Mouse (Mus musculus) forebrain, embryonic 10.5 days (tissue): Measurements from ENCODE around the gene Kit. TPM values are rescaled to one million over a fixed set of nuclear protein-coding genes. Genes with fewer than 3 reads are reported as not detected.
A peak's percentile ranks its signal among the peaks of the same experiment; 100 is the strongest.

ENCODE experiments used
- DNase-seq: peaks from one replicate; pipeline ENCODE4 v3.0.0-alpha.2; 2017; ENCODE audit warnings: low spot score; ENCODE audit errors: extremely low spot score
- H3K27ac ChIP-seq: fragments of 300-500 bp; sonication (generic); 2 replicates; pipeline ENCODE4 v1.5.1; 2016; ENCODE audit warnings: mild to moderate bottlenecking
- H3K27me3 ChIP-seq: fragments of 300-500 bp; sonication (generic); 2 replicates; pipeline ENCODE4 v1.6.1; 2016; ENCODE audit warnings: mild to moderate bottlenecking; ENCODE audit not compliant: poor library complexity, severe bottlenecking
- H3K36me3 ChIP-seq: fragments of 300-500 bp; sonication (generic); replicated peaks from 2 replicates; pipeline ENCODE4 v1.6.1; 2016; ENCODE audit warnings: mild to moderate bottlenecking, moderate library complexity
- H3K4me1 ChIP-seq: fragments of 300-500 bp; sonication (generic); 2 replicates; pipeline ENCODE4 v1.6.1; 2016
- H3K4me3 ChIP-seq: fragments of 300-500 bp; sonication (generic); 2 replicates; pipeline ENCODE4 v1.5.1; 2016; ENCODE audit warnings: mild to moderate bottlenecking, moderate library complexity
- H3K9me3 ChIP-seq: fragments of 300-500 bp; sonication (generic); 2 replicates; pipeline ENCODE4 v1.6.1; 2016; ENCODE audit warnings: mild to moderate bottlenecking, moderate library complexity
- WGBS: fragments of 180-500 bp; shearing (Covaris S2); methylation state at CpG from one replicate; pipeline ENCODE4 v1.1.7; 2016; 5-methylcytosine and 5-hydroxymethylcytosine counted together
- polyA plus RNA-seq: library from polyadenylated mRNA; unstranded; fragments of >200 nt; fragmentation: Nextera tagmentation; extraction: Ambion mirVana; gene quantifications from 2 replicates; pipeline ENCODE4 v1.2.1, GENCODE M21; 2016

Gene Kit
- polyA plus RNA-seq, 1 experiment from 2014 or later: 20.6 TPM

- Histone ChIP-seq H3K4me3 (no peak overlapping the region), H3K27me3 (no peaks in the 10 kb centered on the region), H3K36me3 (peaks cover 51% of the 10 kb centered on the region), H3K4me1 (peaks cover 10% of the 10 kb centered on the region), H3K9me3 (no peaks in the 10 kb centered on the region), H3K27ac (no peak overlapping the region)
- 92% methylated on average over 20 of the region's 20 CpGs for WGBS
- no peak for DNase-seq
These were observed 49.4 kb downstream of the Kit start for GRCm38 (mm10) chr5:75623993-75624706.

- no peak for DNase-seq
- H3K27ac ChIP-seq: no peak overlapping the region
- no peaks in the 10 kb centered on the region for H3K27me3 ChIP-seq
- peaks cover 10% of the 10 kb centered on the region for H3K4me1 ChIP-seq
- peaks cover 51% of the 10 kb centered on the region for H3K36me3 ChIP-seq
- H3K9me3 ChIP-seq: no peaks in the 10 kb centered on the region
- H3K4me3 ChIP-seq: no peak overlapping the region
These were observed 50.3 kb downstream of the Kit start for GRCm38 (mm10) chr5:75625059-75625458.

- H3K4me3 ChIP-seq: no peak overlapping the region
- peaks cover 40% of the 10 kb centered on the region for H3K36me3 ChIP-seq
- H3K9me3 ChIP-seq: no peaks in the 10 kb centered on the region
- no peak for DNase-seq
- 78% methylated on average over 8 of the region's 8 CpGs for WGBS
- H3K27me3 ChIP-seq: no peaks in the 10 kb centered on the region
- H3K27ac ChIP-seq: no peak overlapping the region
- H3K4me1 ChIP-seq: peaks cover 10% of the 10 kb centered on the region
These were observed 51.6 kb downstream of the Kit start for GRCm38 (mm10) chr5:75626284-75626683.

- peaks cover 10% of the 10 kb centered on the region for H3K4me1 ChIP-seq
- H3K27ac ChIP-seq: no peak overlapping the region
- 84% methylated on average over 6 of the region's 6 CpGs for WGBS
- H3K9me3 ChIP-seq: no peaks in the 10 kb centered on the region
- H3K36me3 ChIP-seq: peaks cover 36% of the 10 kb centered on the region
- no peaks in the 10 kb centered on the region for H3K27me3 ChIP-seq
- DNase-seq: no peak
- no peak overlapping the region for H3K4me3 ChIP-seq
These were observed 52.0 kb downstream of the Kit start for GRCm38 (mm10) chr5:75626703-75627102.

- WGBS: 91% methylated on average over 5 of the region's 5 CpGs
These were observed 57.5 kb downstream of the Kit start for GRCm38 (mm10) chr5:75632257-75632656.

GRCm38 (mm10) chr5:75632846-75633640 lies 58.3 kb downstream of the Kit start:
- H3K36me3 ChIP-seq: 0 out of 2 replicates have a peak, but pooled peaks cover 3% of the 10 kb centered on the region

More at GRCm38 (mm10) chr5:75632257-75632656, 57.5 kb downstream of the Kit start:
- no peaks in the 10 kb centered on the region for H3K4me1 ChIP-seq
- DNase-seq: no peak
- H3K9me3 ChIP-seq: no peaks in the 10 kb centered on the region
- H3K27ac ChIP-seq: no peak overlapping the region
- 0 out of 2 replicates have a peak, but pooled peaks cover 3% of the 10 kb centered on the region for H3K36me3 ChIP-seq
- no peaks in the 10 kb centered on the region for H3K27me3 ChIP-seq
- no peak overlapping the region for H3K4me3 ChIP-seq

GRCm38 (mm10) chr5:75635385-75635784 lies 60.7 kb downstream of the Kit start:
- Histone ChIP-seq H3K4me1 (no peaks in the 10 kb centered on the region), H3K36me3 (0 out of 2 replicates have a peak, but pooled peaks cover 3% of the 10 kb centered on the region), H3K27me3 (no peaks in the 10 kb centered on the region), H3K9me3 (no peaks in the 10 kb centered on the region), H3K27ac (no peak overlapping the region), H3K4me3 (no peak overlapping the region)
- 90% methylated on average over 12 of the region's 12 CpGs for WGBS
- no peak for DNase-seq

More at GRCm38 (mm10) chr5:75632846-75633640, 58.3 kb downstream of the Kit start:
- DNase-seq: no peak
- H3K4me3 ChIP-seq: no peak overlapping the region
- WGBS: 93% methylated on average over 18 of the region's 18 CpGs
- H3K4me1 ChIP-seq: no peaks in the 10 kb centered on the region
- H3K27me3 ChIP-seq: no peaks in the 10 kb centered on the region
- no peaks in the 10 kb centered on the region for H3K9me3 ChIP-seq
- H3K27ac ChIP-seq: no peak overlapping the region

GRCm38 (mm10) chr5:75640637-75641036 lies 65.9 kb downstream of the Kit start:
- Histone ChIP-seq H3K9me3 (peaks cover 3% of the 10 kb centered on the region; the same call in 1 of the 2 replicates), H3K4me3 (no peak overlapping the region), H3K27me3 (no peaks in the 10 kb centered on the region), H3K36me3 (peaks cover 19% of the 10 kb centered on the region), H3K27ac (no peak overlapping the region), H3K4me1 (no peaks in the 10 kb centered on the region)
- 91% methylated on average over 11 of the region's 11 CpGs for WGBS
- no peak for DNase-seq

GRCm38 (mm10) chr5:75647046-75647445 lies 72.3 kb downstream of the Kit start:
- DNase-seq: no peak
- 96% methylated on average over 5 of the region's 5 CpGs for WGBS
- Histone ChIP-seq H3K4me1 (peaks cover 9% of the 10 kb centered on the region), H3K27me3 (no peaks in the 10 kb centered on the region), H3K4me3 (no peak overlapping the region), H3K36me3 (peaks cover 34% of the 10 kb centered on the region), H3K9me3 (peaks cover 3% of the 10 kb centered on the region; the same call in 1 of the 2 replicates), H3K27ac (no peak overlapping the region)

- no peak for DNase-seq
- Histone ChIP-seq H3K4me1 (peaks cover 9% of the 10 kb centered on the region), H3K36me3 (peaks cover 63% of the 10 kb centered on the region), H3K27ac (peak overlapping the region; percentile 48; the same call in 1 of the 2 replicates), H3K4me3 (no peak overlapping the region), H3K27me3 (no peaks in the 10 kb centered on the region), H3K9me3 (no peaks in the 10 kb centered on the region; the same call in 1 of the 2 replicates)
- 86% methylated on average over 8 of the region's 8 CpGs for WGBS
These were observed 75.8 kb downstream of the Kit start for GRCm38 (mm10) chr5:75650566-75650965.

- no peak overlapping the region for H3K4me3 ChIP-seq
- no peaks in the 10 kb centered on the region for H3K27me3 ChIP-seq
- H3K36me3 ChIP-seq: peaks cover 49% of the 10 kb centered on the region
- WGBS: 89% methylated on average over 8 of the region's 8 CpGs
- no peaks in the 10 kb centered on the region for H3K9me3 ChIP-seq
- no peak for DNase-seq
- H3K4me1 ChIP-seq: peaks cover 9% of the 10 kb centered on the region
- H3K27ac ChIP-seq: no peak overlapping the region
These were observed 78.7 kb downstream of the Kit start for GRCm38 (mm10) chr5:75653431-75653830.

- Histone ChIP-seq H3K9me3 (0 out of 2 replicates have a peak, but pooled peaks cover 3% of the 10 kb centered on the region), H3K4me1 (peaks cover 6% of the 10 kb centered on the region; the same call in 1 of the 2 replicates), H3K27me3 (no peaks in the 10 kb centered on the region), H3K27ac (no peak overlapping the region), H3K4me3 (no peak overlapping the region), H3K36me3 (peaks cover 26% of the 10 kb centered on the region)
- DNase-seq: no peak
- 91% methylated on average over 6 of the region's 6 CpGs for WGBS
These were observed 83.9 kb downstream of the Kit start for GRCm38 (mm10) chr5:75658575-75658974.

GRCm38 (mm10) chr5:75660342-75660741 lies 85.6 kb downstream of the Kit start:
- no peak for DNase-seq
- Histone ChIP-seq H3K27me3 (no peaks in the 10 kb centered on the region), H3K27ac (no peak overlapping the region), H3K4me3 (no peak overlapping the region), H3K9me3 (0 out of 2 replicates have a peak, but pooled peaks cover 3% of the 10 kb centered on the region), H3K4me1 (peaks cover 6% of the 10 kb centered on the region; the same call in 1 of the 2 replicates), H3K36me3 (peaks cover 8% of the 10 kb centered on the region)
- 97% methylated on average over 27 of the region's 27 CpGs for WGBS
